Mouse (Mus musculus) liver, embryonic 15.5 days (tissue): Measurements from ENCODE around the gene Actbl2. TPM values are rescaled to one million over a fixed set of nuclear protein-coding genes. Genes with fewer than 3 reads are reported as not detected.

Experiments
- ATAC-seq: fragments of 200-750 bp; cut with Nextera tagmentation; 2 replicates; pipeline ENCODE4 v1.8.0; 2017; ENCODE audit warnings: moderate number of reproducible peaks, mild to moderate bottlenecking, moderate library complexity; ENCODE audit not compliant: insufficient read depth
- H3K27ac ChIP-seq: fragments of 300-500 bp; sonication (generic); replicated peaks from 2 replicates; pipeline ENCODE4 v1.5.1; 2015; ENCODE audit warnings: mild to moderate bottlenecking, inconsistent platforms
- H3K27me3 ChIP-seq: fragments of 300-500 bp; sonication (generic); 2 replicates; pipeline ENCODE4 v1.6.1; 2015; ENCODE audit warnings: mild to moderate bottlenecking, inconsistent platforms
- H3K36me3 ChIP-seq: fragments of 300-500 bp; sonication (generic); replicated peaks from 2 replicates; pipeline ENCODE4 v1.6.1; 2015; ENCODE audit warnings: moderate library complexity, mild to moderate bottlenecking, inconsistent platforms
- H3K4me1 ChIP-seq: fragments of 300-500 bp; sonication (generic); replicated peaks from 2 replicates; pipeline ENCODE4 v1.6.1; 2015; ENCODE audit warnings: inconsistent platforms
- H3K4me2 ChIP-seq: fragments of 300-500 bp; sonication (generic); 2 replicates; pipeline ENCODE4 v1.6.1; 2015; ENCODE audit warnings: moderate library complexity, mild to moderate bottlenecking, inconsistent platforms
- H3K4me3 ChIP-seq: fragments of 300-500 bp; sonication (generic); replicated peaks from 2 replicates; pipeline ENCODE4 v1.5.1; 2015; ENCODE audit warnings: mild to moderate bottlenecking, inconsistent platforms
- H3K9ac ChIP-seq: fragments of 300-500 bp; sonication (generic); 2 replicates; pipeline ENCODE4 v1.6.1; 2015; ENCODE audit warnings: moderate library complexity, mild to moderate bottlenecking, inconsistent platforms
- H3K9me3 ChIP-seq: fragments of 300-500 bp; sonication (generic); replicated peaks from 2 replicates; pipeline ENCODE4 v1.6.1; 2016; ENCODE audit warnings: inconsistent platforms
- WGBS: fragments of 180-500 bp; shearing (Covaris S2); methylation state at CpG from one replicate; pipeline ENCODE4 v1.1.7; 2015; ENCODE audit warnings: mixed read lengths; ENCODE audit not compliant: insufficient replicate concordance; 5-methylcytosine and 5-hydroxymethylcytosine counted together
- polyA plus RNA-seq: library from polyadenylated mRNA; unstranded; fragments of >200 nt; fragmentation: Nextera tagmentation; extraction: Ambion mirVana; gene quantifications from 2 replicates; pipeline ENCODE4 v1.2.1, GENCODE M21; 2015

Gene Actbl2
- polyA plus RNA-seq, 1 experiment from 2014 or later, result not detected

DNA sequence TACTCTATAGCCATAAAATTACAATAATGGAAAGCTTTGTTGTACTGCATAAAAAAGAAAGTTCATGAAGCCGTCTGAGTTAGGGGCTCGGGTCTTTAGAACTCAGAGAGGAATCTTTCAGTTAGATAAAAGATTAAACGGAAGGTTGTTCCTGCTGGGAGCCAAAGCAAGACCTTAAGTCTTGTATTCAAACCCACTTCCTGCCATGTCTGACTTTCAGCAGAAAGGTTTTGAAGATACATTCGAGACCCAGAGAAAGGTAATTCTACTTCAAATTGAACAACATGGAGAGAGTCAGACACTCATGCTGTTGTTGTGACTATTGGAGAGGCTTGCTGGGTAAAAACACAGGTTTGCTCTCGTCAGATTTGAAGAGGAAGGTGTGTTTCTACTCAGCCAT lies 3.0 kb upstream of the Actbl2 start:
- no peak for ATAC-seq
- Histone ChIP-seq H3K27me3 (no peaks in the 10 kb centered on the region), H3K4me2 (no peak overlapping the region), H3K27ac (no peak overlapping the region), H3K9me3 (no peaks in the 10 kb centered on the region), H3K4me3 (no peak overlapping the region), H3K9ac (no peak overlapping the region), H3K36me3 (no peaks in the 10 kb centered on the region), H3K4me1 (no peaks in the 10 kb centered on the region)
- WGBS, result 29% methylated on average over 5 of the region's 5 CpGs

DNA sequence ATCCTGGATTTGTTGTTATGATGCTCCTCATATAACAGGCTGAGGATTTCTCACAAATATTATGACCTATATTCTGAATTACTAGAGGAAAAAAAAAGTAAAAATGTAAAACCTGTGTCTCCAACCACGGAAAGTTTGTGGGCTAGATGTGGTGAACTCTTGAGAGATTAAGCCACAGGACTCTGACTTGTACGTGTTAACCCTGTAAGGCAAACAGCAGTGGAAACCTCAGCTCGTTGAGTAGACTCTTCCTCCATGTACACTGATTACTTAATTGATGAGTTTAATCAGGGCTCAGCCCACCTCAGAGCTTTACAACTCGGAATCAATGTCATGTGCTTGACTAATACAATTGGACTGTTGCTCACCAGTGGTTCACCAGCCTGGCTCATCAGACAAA lies 3.2 kb downstream of the Actbl2 start:
- ATAC-seq, result no peak
- 27% methylated on average over 4 of the region's 4 CpGs for WGBS

DNA sequence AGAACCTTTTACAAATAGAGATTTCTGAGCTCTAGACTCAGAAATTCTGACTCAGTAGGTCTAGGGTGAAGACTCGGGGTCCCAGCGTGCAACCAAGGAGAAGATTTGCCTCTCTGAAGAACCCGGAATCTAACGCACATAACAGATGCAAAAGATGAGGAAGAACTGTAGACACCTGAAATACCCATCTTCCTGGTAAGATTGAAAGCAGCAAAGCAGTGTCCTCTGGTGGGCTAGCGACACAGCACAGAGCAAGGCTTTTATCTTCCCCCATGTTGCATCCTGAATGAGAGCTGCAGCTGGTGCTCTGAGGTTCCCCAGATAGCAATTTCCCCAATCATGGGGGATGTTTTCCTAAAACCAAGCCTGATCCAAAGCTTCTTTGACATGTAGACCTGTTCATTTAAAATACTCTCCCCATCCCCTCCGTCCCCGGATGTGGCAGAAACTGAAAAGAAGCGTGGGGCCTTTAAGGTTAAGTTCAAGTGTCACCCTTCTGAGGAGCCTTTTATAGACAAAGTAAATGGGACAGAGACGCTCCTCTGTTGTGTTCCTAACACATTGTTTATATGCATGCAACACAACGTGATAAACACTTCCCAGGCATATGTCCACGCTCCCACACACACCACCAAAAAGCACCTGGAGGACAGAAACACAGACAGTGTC lies 3.7 kb downstream of the Actbl2 start:
- WGBS, result 68% methylated on average over 11 of the region's 11 CpGs
- H3K4me3 ChIP-seq, result no peak overlapping the region
- H3K4me1 ChIP-seq, result no peaks in the 10 kb centered on the region
- H3K27ac ChIP-seq, result no peak overlapping the region
- no peaks in the 10 kb centered on the region for H3K27me3 ChIP-seq
- no peak overlapping the region for H3K9ac ChIP-seq
- no peak overlapping the region for H3K4me2 ChIP-seq
- H3K9me3 ChIP-seq, result no peaks in the 10 kb centered on the region
- no peaks in the 10 kb centered on the region for H3K36me3 ChIP-seq
- no peak for ATAC-seq

More for the DNA sequence above, 3.2 kb downstream of the Actbl2 start:
- Histone ChIP-seq H3K9me3 (no peaks in the 10 kb centered on the region), H3K27me3 (no peaks in the 10 kb centered on the region), H3K4me3 (no peak overlapping the region), H3K4me1 (no peaks in the 10 kb centered on the region), H3K9ac (no peak overlapping the region), H3K4me2 (no peak overlapping the region), H3K36me3 (no peaks in the 10 kb centered on the region), H3K27ac (no peak overlapping the region)

DNA sequence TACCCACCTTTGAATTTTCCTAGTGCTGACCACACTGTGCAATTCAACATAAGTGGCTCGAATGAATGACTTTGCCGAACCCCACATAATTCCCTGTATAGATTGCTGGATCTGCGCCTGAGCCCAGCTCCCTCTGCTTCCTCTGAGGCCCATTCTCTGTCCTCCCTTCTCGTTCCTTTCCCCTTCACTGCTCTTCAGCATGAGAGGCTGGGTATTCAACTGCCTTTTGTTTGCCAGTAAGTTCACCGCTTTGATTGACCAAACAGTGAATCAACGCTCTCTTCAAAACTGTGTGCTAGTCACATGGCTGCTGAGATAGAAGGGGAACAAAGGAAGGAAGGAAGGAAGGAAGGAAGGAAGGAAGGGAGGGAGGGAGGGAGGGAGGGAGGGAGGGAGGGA lies 4.3 kb downstream of the Actbl2 start:
- Histone ChIP-seq H3K36me3 (no peaks in the 10 kb centered on the region), H3K4me3 (no peak overlapping the region), H3K9me3 (no peaks in the 10 kb centered on the region), H3K27ac (no peak overlapping the region), H3K4me1 (no peaks in the 10 kb centered on the region), H3K27me3 (no peaks in the 10 kb centered on the region), H3K4me2 (no peak overlapping the region), H3K9ac (no peak overlapping the region)
- WGBS, result 65% methylated on average over 6 of the region's 6 CpGs
- no peak for ATAC-seq

DNA sequence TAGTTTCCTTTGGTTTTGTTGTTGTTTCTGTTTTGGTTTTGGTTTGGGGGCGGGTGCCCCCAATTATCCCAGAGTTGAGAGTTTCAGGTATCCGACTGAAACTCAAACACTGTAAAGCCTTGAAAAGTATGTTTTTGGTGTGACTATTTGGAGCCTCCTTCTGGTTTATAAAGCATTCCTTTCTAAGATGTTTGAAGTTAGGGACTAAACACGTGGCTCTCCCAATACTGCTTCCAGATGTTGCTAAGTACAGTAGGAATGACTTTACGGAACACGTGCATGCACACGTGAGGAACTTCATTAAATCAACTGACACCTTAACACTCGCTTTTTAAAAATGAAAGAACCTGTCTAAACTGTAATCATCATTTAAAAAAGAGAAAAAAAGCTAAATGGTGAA lies 4.9 kb downstream of the Actbl2 start:
- Histone ChIP-seq H3K4me1 (no peaks in the 10 kb centered on the region), H3K4me2 (no peak overlapping the region), H3K27ac (no peak overlapping the region), H3K9me3 (no peaks in the 10 kb centered on the region), H3K9ac (no peak overlapping the region), H3K4me3 (no peak overlapping the region), H3K36me3 (no peaks in the 10 kb centered on the region), H3K27me3 (no peaks in the 10 kb centered on the region)
- 57% methylated on average over 7 of the region's 7 CpGs for WGBS
- no peak for ATAC-seq

DNA sequence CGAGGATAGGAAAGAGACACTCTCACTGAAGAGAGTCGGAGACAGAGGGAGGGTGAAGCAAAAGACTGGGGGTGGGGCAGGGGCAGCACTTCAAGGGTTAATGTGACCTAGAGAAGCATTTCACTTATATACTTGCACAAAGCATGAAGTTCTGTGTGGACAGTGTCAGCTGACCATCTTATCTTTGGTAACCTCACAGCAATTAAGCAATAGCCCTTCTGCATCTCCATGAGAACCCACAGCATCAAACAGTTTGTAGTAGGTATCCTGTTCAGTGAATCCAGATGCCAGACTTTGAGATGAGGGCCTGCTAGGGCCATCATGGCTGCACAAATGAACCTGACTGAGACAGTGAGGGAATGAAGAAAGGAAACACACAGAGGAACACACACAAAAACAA lies 8.4 kb downstream of the Actbl2 start:
- no peak for ATAC-seq
- H3K9me3 ChIP-seq, result no peaks in the 10 kb centered on the region
- WGBS, result 45% methylated on average over 2 of the region's 2 CpGs
- no peaks in the 10 kb centered on the region for H3K4me1 ChIP-seq
- H3K36me3 ChIP-seq, result no peaks in the 10 kb centered on the region
- H3K4me2 ChIP-seq, result no peak overlapping the region
- H3K9ac ChIP-seq, result no peak overlapping the region
- H3K27ac ChIP-seq, result no peak overlapping the region
- no peak overlapping the region for H3K4me3 ChIP-seq
- H3K27me3 ChIP-seq, result no peaks in the 10 kb centered on the region

DNA sequence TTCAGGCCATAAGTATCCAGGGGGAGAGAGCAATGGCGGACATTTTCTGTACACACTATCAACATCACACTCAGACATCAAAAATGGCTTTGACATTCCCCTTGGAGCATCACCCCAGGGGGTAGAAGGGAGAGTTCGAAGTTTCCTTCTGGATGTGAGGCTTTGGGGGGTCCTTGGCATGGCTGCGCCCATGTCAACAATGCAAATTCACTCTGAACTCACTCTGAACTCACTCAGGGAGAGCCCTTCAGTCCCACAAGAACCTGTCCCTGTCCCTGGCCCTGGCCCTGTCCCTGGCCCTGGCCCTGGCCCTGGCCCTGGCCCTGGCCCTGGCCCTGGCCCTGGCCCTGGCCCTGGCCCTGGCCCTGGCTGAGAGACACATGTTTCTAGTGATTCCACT lies 8.9 kb downstream of the Actbl2 start:
- H3K9me3 ChIP-seq, result no peaks in the 10 kb centered on the region
- WGBS, result 67% methylated on average over 3 of the region's 3 CpGs

DNA sequence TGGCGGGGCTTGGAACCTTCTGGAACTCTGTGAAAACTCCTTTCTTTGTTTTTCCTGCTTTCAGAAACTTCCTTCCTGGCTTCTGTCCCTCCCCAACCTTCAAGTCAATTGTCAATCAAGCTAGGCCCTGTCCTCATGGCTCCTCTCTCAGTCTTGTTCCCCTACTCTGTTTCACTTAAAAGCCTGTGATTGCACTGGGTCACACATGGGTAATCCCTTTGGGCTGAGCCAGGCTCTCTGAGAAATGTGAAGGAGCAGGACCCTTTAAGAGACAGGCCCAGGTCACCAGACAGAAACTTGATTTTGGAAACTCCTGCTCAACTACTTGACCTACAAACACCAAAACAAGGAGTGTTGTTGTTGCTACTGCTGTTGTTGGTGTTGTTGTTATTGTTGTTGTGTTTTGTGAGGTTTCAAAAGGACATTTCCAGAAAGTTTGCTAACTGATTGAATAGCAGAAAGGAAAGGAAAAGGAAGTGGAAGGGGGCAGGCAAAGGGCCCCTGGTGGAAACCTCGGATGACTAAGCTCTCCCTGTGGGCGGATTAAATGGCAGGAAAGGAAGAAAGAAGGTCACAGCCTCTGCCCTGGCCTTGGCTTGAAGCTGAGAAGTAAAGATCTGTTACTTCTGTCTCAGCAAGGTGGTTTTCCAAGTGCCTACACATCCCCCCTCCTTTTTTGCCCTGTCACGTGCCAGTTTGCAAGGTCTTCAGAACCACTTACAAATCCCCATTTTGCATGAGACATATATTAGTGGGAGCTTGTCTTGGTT lies 10.6 kb downstream of the Actbl2 start:
- Histone ChIP-seq H3K9ac (no peak overlapping the region), H3K27ac (no peak overlapping the region), H3K27me3 (no peaks in the 10 kb centered on the region), H3K9me3 (no peaks in the 10 kb centered on the region), H3K4me3 (no peak overlapping the region), H3K36me3 (no peaks in the 10 kb centered on the region), H3K4me2 (no peak overlapping the region), H3K4me1 (0 out of 2 replicates have a peak, but pooled peaks cover 3% of the 10 kb centered on the region)
- WGBS, result 24% methylated on average over 4 of the region's 4 CpGs
- no peak for ATAC-seq

More for the DNA sequence above, 8.9 kb downstream of the Actbl2 start:
- no peaks in the 10 kb centered on the region for H3K27me3 ChIP-seq
- H3K4me2 ChIP-seq, result no peak overlapping the region
- no peaks in the 10 kb centered on the region for H3K4me1 ChIP-seq
- no peaks in the 10 kb centered on the region for H3K36me3 ChIP-seq
- no peak for ATAC-seq
- H3K4me3 ChIP-seq, result no peak overlapping the region
- no peak overlapping the region for H3K27ac ChIP-seq
- no peak overlapping the region for H3K9ac ChIP-seq

DNA sequence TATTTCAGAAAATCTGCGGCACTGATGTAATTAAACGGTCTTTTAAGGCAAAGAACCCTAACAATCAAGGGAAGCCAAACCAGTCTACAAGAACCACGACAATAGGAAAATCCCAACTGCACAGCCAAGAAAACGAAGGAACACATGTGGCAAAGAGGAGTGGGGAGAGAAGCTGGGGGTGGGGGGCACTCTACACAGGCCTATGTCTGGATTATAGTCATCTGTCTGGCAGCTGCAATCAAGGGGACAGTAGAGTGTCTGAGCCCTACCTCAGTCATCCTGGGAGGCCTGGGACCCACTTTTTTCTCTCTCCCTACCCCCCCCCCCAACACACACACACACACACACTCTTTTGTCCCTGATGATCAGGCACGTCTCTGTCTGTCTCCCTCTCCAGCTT lies 12.0 kb downstream of the Actbl2 start:
- H3K27ac ChIP-seq, result no peak overlapping the region
- ATAC-seq, result no peak
- H3K4me1 ChIP-seq, result 0 out of 2 replicates have a peak, but pooled peaks cover 3% of the 10 kb centered on the region
- 64% methylated on average over 5 of the region's 5 CpGs for WGBS
- H3K9me3 ChIP-seq, result no peaks in the 10 kb centered on the region
- no peak overlapping the region for H3K4me3 ChIP-seq
- H3K27me3 ChIP-seq, result no peaks in the 10 kb centered on the region
- no peak overlapping the region for H3K4me2 ChIP-seq
- H3K9ac ChIP-seq, result no peak overlapping the region
- H3K36me3 ChIP-seq, result no peaks in the 10 kb centered on the region

DNA sequence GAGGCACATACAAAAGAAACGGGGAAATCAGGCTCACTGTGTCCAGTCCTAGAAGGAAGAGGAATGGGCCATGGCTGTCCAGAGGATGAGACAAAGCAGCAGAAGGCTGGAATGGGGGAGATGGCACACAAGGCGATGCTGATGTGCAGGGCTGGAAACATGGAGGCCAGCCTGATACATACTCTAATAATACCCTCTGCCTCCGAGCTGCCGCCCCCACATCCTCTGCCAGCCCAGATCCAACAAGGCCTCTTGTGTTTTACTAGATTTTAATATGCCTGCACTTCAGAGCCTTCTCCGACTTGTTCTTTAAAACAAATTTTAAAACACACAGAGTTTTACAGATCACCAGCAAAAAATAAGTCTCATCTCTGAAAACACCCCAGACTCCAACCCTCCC lies 14.2 kb downstream of the Actbl2 start:
- H3K27me3 ChIP-seq, result no peaks in the 10 kb centered on the region
- H3K36me3 ChIP-seq, result no peaks in the 10 kb centered on the region
- H3K4me2 ChIP-seq, result no peak overlapping the region
- H3K4me1 ChIP-seq, result 0 out of 2 replicates have a peak, but pooled peaks cover 3% of the 10 kb centered on the region
- no peak overlapping the region for H3K4me3 ChIP-seq
- H3K9ac ChIP-seq, result no peak overlapping the region
- H3K27ac ChIP-seq, result no peak overlapping the region
- no peaks in the 10 kb centered on the region for H3K9me3 ChIP-seq
- ATAC-seq, result no peak
- 66% methylated on average over 5 of the region's 5 CpGs for WGBS

DNA sequence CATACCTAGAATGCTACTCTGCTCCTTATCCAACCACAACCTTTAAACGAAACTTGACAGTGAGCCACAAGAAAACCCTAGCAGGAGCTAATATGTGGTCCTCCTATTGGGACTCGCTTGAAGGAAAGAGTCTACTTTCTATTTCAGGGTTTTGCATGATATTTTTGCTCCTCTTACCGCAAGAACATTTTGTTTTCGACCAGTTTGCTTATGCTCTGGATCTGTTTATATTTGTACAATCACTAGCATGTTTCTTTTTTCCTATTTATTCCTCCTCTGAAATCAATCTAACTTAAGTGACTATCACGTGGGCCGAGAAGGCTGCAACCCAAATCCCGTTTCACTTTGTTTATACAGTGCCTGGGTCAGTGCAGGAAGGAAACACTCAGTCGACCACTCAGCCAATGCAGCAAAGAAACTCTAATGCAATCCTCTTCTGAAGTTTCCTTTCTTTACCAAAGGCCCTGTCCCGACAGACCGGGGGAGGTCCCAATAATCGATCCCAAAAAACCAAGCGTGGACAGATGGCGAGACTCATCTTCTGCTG lies 15.0 kb downstream of the Actbl2 start:
- Histone ChIP-seq H3K27ac (no peak overlapping the region), H3K9ac (no peak overlapping the region), H3K4me1 (0 out of 2 replicates have a peak, but pooled peaks cover 3% of the 10 kb centered on the region), H3K36me3 (no peaks in the 10 kb centered on the region), H3K9me3 (no peaks in the 10 kb centered on the region), H3K4me2 (no peak overlapping the region), H3K4me3 (no peak overlapping the region), H3K27me3 (no peaks in the 10 kb centered on the region)
- WGBS, result 30% methylated on average over 13 of the region's 13 CpGs
- ATAC-seq, result no peak
